Mouse (Mus musculus) liver, embryonic 14.5 days (tissue): Measurements from ENCODE around the gene Ndufaf2. TPM values are rescaled to one million over a fixed set of nuclear protein-coding genes. Genes with fewer than 3 reads are reported as not detected.

Experiments
- ATAC-seq: fragments of 200-750 bp; cut with Nextera tagmentation; 2 replicates; pipeline ENCODE4 v1.8.0; 2017; ENCODE audit warnings: moderate number of reproducible peaks, mild to moderate bottlenecking, moderate library complexity; ENCODE audit not compliant: insufficient read depth
- DNase-seq, 3 experiments: peaks; one replicate each; pipeline ENCODE4 v3.0.0-alpha.2; 2012 to 2013; ENCODE audit warnings: low read depth in 3 of 3, low spot score in 3 of 3
- H3K27ac ChIP-seq: fragments of 300-500 bp; sonication (generic); 2 replicates; pipeline ENCODE4 v1.5.1; 2014; ENCODE audit warnings: moderate library complexity, mild to moderate bottlenecking, control low read depth, inconsistent platforms
- H3K27me3 ChIP-seq: fragments of 300-500 bp; sonication (generic); 2 replicates; pipeline ENCODE4 v1.6.1; 2014; ENCODE audit warnings: mild to moderate bottlenecking, low read length, moderate library complexity; ENCODE audit not compliant: control insufficient read depth, insufficient read depth
- H3K36me3 ChIP-seq: fragments of 300-500 bp; sonication (generic); replicated peaks from 2 replicates; pipeline ENCODE4 v1.6.1; 2014; ENCODE audit warnings: low read depth; ENCODE audit not compliant: control insufficient read depth, insufficient read depth
- H3K4me1 ChIP-seq, 2 experiments: fragments of 200-500 bp in 1 of 2; fragments of 300-500 bp in 1 of 2; sonication (generic) in 1 of 2; replicated peaks; 2 replicates each; pipeline ENCODE4 v1.6.1; 2012 to 2014; ENCODE audit warnings: antibody characterized with exemption in 1 of 2, inconsistent platforms in 1 of 2, low read length in 1 of 2; ENCODE audit not compliant: control insufficient read depth in 2 of 2, insufficient read depth in 2 of 2
- H3K4me2 ChIP-seq: fragments of 300-500 bp; sonication (generic); 2 replicates; pipeline ENCODE4 v1.6.1; 2014; ENCODE audit warnings: low read depth, mild to moderate bottlenecking, control low read depth, moderate library complexity
- H3K4me3 ChIP-seq, 2 experiments: fragments of 200-500 bp in 1 of 2; fragments of 300-500 bp in 1 of 2; sonication (generic) in 1 of 2; 2 replicates each; pipeline ENCODE4 v1.5.1; 2012 to 2014; ENCODE audit warnings: low read depth in 2 of 2, low read length in 2 of 2, mild to moderate bottlenecking in 2 of 2, control low read depth in 1 of 2, inconsistent platforms in 1 of 2, moderate library complexity in 1 of 2; ENCODE audit not compliant: insufficient read depth in 1 of 2
- H3K9ac ChIP-seq: fragments of 300-500 bp; sonication (generic); replicated peaks from 2 replicates; pipeline ENCODE4 v1.6.1; 2014; ENCODE audit warnings: mild to moderate bottlenecking, control low read depth, moderate library complexity
- H3K9me3 ChIP-seq: fragments of 300-500 bp; sonication (generic); 2 replicates; pipeline ENCODE4 v1.6.1; 2016; ENCODE audit warnings: low read length, mixed read lengths; ENCODE audit not compliant: control insufficient read depth
- CTCF ChIP-seq: IDR thresholded peaks from 2 replicates; pipeline ENCODE4 v1.5.1; 2016; ENCODE audit warnings: antibody characterized with exemption, low read depth, control low read depth
- EP300 ChIP-seq: IDR thresholded peaks from 2 replicates; pipeline ENCODE4 v1.6.1; 2016; ENCODE audit warnings: antibody characterized with exemption, low read depth
- WGBS: fragments of 180-500 bp; shearing (Covaris S2); extraction: QIAGEN DNeasy Blood & Tissue Kit; methylation state at CpG from one replicate; pipeline ENCODE4 v1.1.7; 2014; ENCODE audit not compliant: insufficient replicate concordance; 5-methylcytosine and 5-hydroxymethylcytosine counted together
- polyA plus RNA-seq, 2 experiments: library from polyadenylated mRNA; depleted of rRNA in 1 of 2; stranded (reverse) in 1 of 2; unstranded in 1 of 2; fragments of >200 nt; fragmentation: Nextera tagmentation in 1 of 2; extraction: Ambion mirVana in 1 of 2; gene quantifications; 2 replicates each; pipeline versions ENCODE4 v1.2.1 to v1.2.3; 2012 to 2014

Ndufaf2 gene
- polyA plus RNA-seq, 2 experiments: 21.6 to 33.8 TPM

- no peaks in the 10 kb centered on the region for H3K4me1 ChIP-seq
- H3K9ac ChIP-seq: no peak overlapping the region
- no peak overlapping the region for H3K4me2 ChIP-seq
- no peak for TF ChIP-seq EP300
- no peak for TF ChIP-seq CTCF
- H3K27ac ChIP-seq: no peak overlapping the region
- no peaks in the 10 kb centered on the region for H3K9me3 ChIP-seq
- H3K27me3 ChIP-seq: no peaks in the 10 kb centered on the region
- 70% methylated on average over 5 of the region's 5 CpGs for WGBS
- ATAC-seq (no peak), DNase-seq (no peak)
- H3K36me3 ChIP-seq: no peaks in the 10 kb centered on the region
- no peak overlapping the region for H3K4me3 ChIP-seq
Observed at GRCm38 (mm10) chr13:108130737-108131136, 27.7 kb downstream of the Ndufaf2 start.

GRCm38 (mm10) chr13:108129070-108129469 is 29.4 kb downstream of the Ndufaf2 start:
- Histone ChIP-seq H3K9ac (no peak overlapping the region), H3K4me2 (no peak overlapping the region), H3K36me3 (no peaks in the 10 kb centered on the region), H3K4me3 (no peak overlapping the region), H3K27me3 (no peaks in the 10 kb centered on the region), H3K4me1 (no peaks in the 10 kb centered on the region), H3K9me3 (no peaks in the 10 kb centered on the region), H3K27ac (no peak overlapping the region)
- ATAC-seq: no peak
- DNase-seq: no peak
- WGBS: 58% methylated on average over 7 of the region's 7 CpGs
- TF ChIP-seq EP300 (no peak), CTCF (no peak)

GRCm38 (mm10) chr13:108127883-108128282 is 30.5 kb downstream of the Ndufaf2 start:
- ATAC-seq (no peak), DNase-seq (no peak)
- Histone ChIP-seq H3K9ac (no peak overlapping the region), H3K27me3 (no peaks in the 10 kb centered on the region), H3K9me3 (no peaks in the 10 kb centered on the region), H3K4me1 (no peaks in the 10 kb centered on the region), H3K27ac (no peak overlapping the region), H3K4me3 (no peak overlapping the region), H3K4me2 (no peak overlapping the region), H3K36me3 (no peaks in the 10 kb centered on the region)
- WGBS: 50% methylated on average over 1 of the region's 1 CpGs
- TF ChIP-seq CTCF (no peak), EP300 (no peak)

GRCm38 (mm10) chr13:108127130-108127529 is 31.3 kb downstream of the Ndufaf2 start:
- DNase-seq (peak in 2 of 3 experiments; percentile 5 to 17), ATAC-seq (no peak)
- no peak for TF ChIP-seq EP300
- peak; percentile 65 for TF ChIP-seq CTCF
- Histone ChIP-seq H3K4me2 (no peak overlapping the region), H3K4me1 (no peaks in the 10 kb centered on the region), H3K27me3 (no peaks in the 10 kb centered on the region), H3K36me3 (no peaks in the 10 kb centered on the region), H3K9me3 (no peaks in the 10 kb centered on the region), H3K9ac (no peak overlapping the region), H3K4me3 (no peak overlapping the region), H3K27ac (no peak overlapping the region)
- 0% methylated on average over 1 of the region's 1 CpGs for WGBS

GRCm38 (mm10) chr13:108126246-108126645 is 32.2 kb downstream of the Ndufaf2 start:
- H3K4me1 ChIP-seq: no peaks in the 10 kb centered on the region
- H3K27me3 ChIP-seq: no peaks in the 10 kb centered on the region
- no peaks in the 10 kb centered on the region for H3K9me3 ChIP-seq
- DNase-seq (no peak), ATAC-seq (no peak)
- no peak overlapping the region for H3K27ac ChIP-seq
- H3K4me3 ChIP-seq: no peak overlapping the region
- WGBS: 74% methylated on average over 2 of the region's 2 CpGs
- H3K9ac ChIP-seq: no peak overlapping the region
- H3K36me3 ChIP-seq: no peaks in the 10 kb centered on the region
- H3K4me2 ChIP-seq: no peak overlapping the region
- TF ChIP-seq CTCF: no peak
- TF ChIP-seq EP300: no peak
